Comparison of ENCODE assay signal across 8 mouse cellular contexts in the genomic region with DNA sequence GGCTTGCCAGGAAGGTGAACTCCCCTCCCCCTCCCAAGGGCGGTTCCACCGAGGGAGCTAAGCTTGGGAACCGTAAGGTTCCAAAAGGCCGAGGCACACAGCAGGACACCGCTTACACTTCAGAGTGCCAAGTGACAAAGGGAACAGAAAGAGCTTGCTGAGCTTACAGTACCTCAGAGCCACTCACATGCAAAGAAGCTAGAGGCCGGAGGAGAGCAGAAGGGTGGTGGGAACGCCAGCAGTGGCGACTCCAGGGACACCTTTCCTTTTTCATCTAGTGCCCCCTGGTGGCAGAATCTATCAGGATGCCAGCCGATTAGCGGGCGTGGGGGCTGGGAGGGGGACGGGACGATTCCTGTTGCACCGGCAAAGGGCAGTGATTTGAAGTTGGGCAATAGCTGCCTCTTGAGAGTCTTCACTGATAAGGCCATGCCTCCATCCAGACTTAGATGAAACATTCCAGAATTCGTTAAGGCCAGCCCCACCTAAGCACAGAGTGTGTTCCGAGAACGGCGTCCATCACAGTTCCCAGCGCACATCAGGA. TPM values are rescaled to one million over a fixed set of nuclear protein-coding genes. Genes with fewer than 3 reads are reported as not detected.
A peak's percentile ranks its signal among the peaks of the same experiment; 100 is the strongest.
DNase-seq lines count a peak whose midpoint lies in the region; ATAC-seq and TF ChIP-seq lines count a peak whose summit lies in the region.

No protein-coding gene starts in this region.

- peak; percentile 68 for ATAC-seq in granulocyte monocyte progenitor cell, adult 5-6 weeks (replicated peaks; ENCODE audit: poor library complexity, severe bottlenecking)
- peak; percentile 58 for ATAC-seq in intestine, postnatal 0 days
- peak; percentile 40 for ATAC-seq in liver, embryonic 11.5 days (replicated peaks; ENCODE audit: low FRiP score)
- ATAC-seq in midbrain, postnatal 0 days (ENCODE audit: low FRiP score), result peak; percentile 66

- H3K36me3 ChIP-seq in intestine, postnatal 0 days (ENCODE audit: control insufficient read depth, insufficient read depth), result no peaks in the 10 kb centered on the region
- H3K36me3 ChIP-seq in liver, embryonic 11.5 days (ENCODE audit: control insufficient read depth, insufficient read depth, low read length), result no peaks in the 10 kb centered on the region
- H3K36me3 ChIP-seq in midbrain, postnatal 0 days (ENCODE audit: insufficient read depth, low read length), result no peaks in the 10 kb centered on the region

- H3K27me3 ChIP-seq in intestine, postnatal 0 days (replicated peaks; ENCODE audit: control insufficient read depth, insufficient read depth, low read length), result peaks cover 26% of the 10 kb centered on the region; the same call in 1 of the 2 replicates
- H3K27me3 ChIP-seq in liver, embryonic 11.5 days (replicated peaks; ENCODE audit: control insufficient read depth, insufficient read depth, low read length), result peaks cover 46% of the 10 kb centered on the region
- no peaks in the 10 kb centered on the region for H3K27me3 ChIP-seq in midbrain, postnatal 0 days (ENCODE audit: insufficient read depth, low read length)

- 0 out of 2 replicates have a peak, but pooled peaks cover 6% of the 10 kb centered on the region for H3K4me1 ChIP-seq in intestine, postnatal 0 days (replicated peaks; ENCODE audit: control insufficient read depth, insufficient read depth, low read length)
- peaks cover 6% of the 10 kb centered on the region for H3K4me1 ChIP-seq in liver, embryonic 11.5 days (replicated peaks; ENCODE audit: control insufficient read depth, insufficient read depth, low read length)
- H3K4me1 ChIP-seq in midbrain, postnatal 0 days (ENCODE audit: insufficient read depth, low read length), result peaks cover 23% of the 10 kb centered on the region

- H3K4me2 ChIP-seq in intestine, postnatal 0 days (replicated peaks; ENCODE audit: low read depth), result peak overlapping the region; percentile 61
- peak overlapping the region; percentile 62 for H3K4me2 ChIP-seq in liver, embryonic 11.5 days
- H3K4me2 ChIP-seq in midbrain, postnatal 0 days (ENCODE audit: low read depth, low read length, poor library complexity, severe bottlenecking), result peak overlapping the region; percentile 54

- H3K9me3 ChIP-seq in intestine, postnatal 0 days (ENCODE audit: control insufficient read depth), result no peaks in the 10 kb centered on the region
- no peaks in the 10 kb centered on the region; the same call in 1 of the 2 replicates for H3K9me3 ChIP-seq in liver, embryonic 11.5 days (ENCODE audit: control insufficient read depth, low read length)
- no peaks in the 10 kb centered on the region for H3K9me3 ChIP-seq in midbrain, postnatal 0 days (ENCODE audit: low read length)

- H3K27ac ChIP-seq in intestine, postnatal 0 days (ENCODE audit: low read depth, low read length), result no peak overlapping the region
- no peak overlapping the region for H3K27ac ChIP-seq in liver, embryonic 11.5 days (ENCODE audit: low read depth, low read length)
- H3K27ac ChIP-seq in midbrain, postnatal 0 days (ENCODE audit: low read depth, low read length), result peak overlapping the region; percentile 59

- peak; percentile 62 to 64 for DNase-seq in urinary bladder, adult 18-20 months (ENCODE audit: low spot score in 2 of 2)
- no peak for DNase-seq in urinary bladder, adult 2 months (ENCODE audit: low spot score)
- peak; percentile 57 to 76 for DNase-seq in cerebellum, postnatal 4 days (ENCODE audit: low spot score in 2 of 2)
- peak; percentile 70 for DNase-seq in liver, embryonic 11.5 days (ENCODE audit: low spot score)
- DNase-seq in midbrain, postnatal 0 days (ENCODE audit: low spot score), result peak; percentile 87
- DNase-seq in thymus, postnatal 14 days, result peak; percentile 58

- TF ChIP-seq CTCF in intestine, postnatal 0 days (IDR thresholded peaks at IDR 0.05; ENCODE audit: low read depth), result peak; percentile 83
- TF ChIP-seq CTCF in midbrain, postnatal 0 days (IDR thresholded peaks at IDR 0.05), result peak; percentile 82

- no peak overlapping the region for H3K9ac ChIP-seq in intestine, postnatal 0 days (ENCODE audit: low read depth, low read length)
- no peak overlapping the region for H3K9ac ChIP-seq in liver, embryonic 11.5 days (ENCODE audit: low read depth, low read length)
- 0 out of 2 replicates have a peak overlapping the region, but pooled peaks have one; percentile 5 for H3K9ac ChIP-seq in midbrain, postnatal 0 days (replicated peaks; ENCODE audit: low read length, poor library complexity, severe bottlenecking)

- peak overlapping the region; percentile 10 for H3K4me3 ChIP-seq in intestine, postnatal 0 days (ENCODE audit: low read depth, low read length)
- H3K4me3 ChIP-seq in liver, embryonic 11.5 days (ENCODE audit: low read depth, low read length), result peak overlapping the region; percentile 31
- H3K4me3 ChIP-seq in midbrain, postnatal 0 days (ENCODE audit: low read depth, low read length), result peak overlapping the region; percentile 31

- 7% methylated on average over 19 of the region's 19 CpGs for WGBS in intestine, postnatal 0 days
- WGBS in liver, embryonic 11.5 days, result 5% methylated on average over 19 of the region's 19 CpGs
- WGBS in midbrain, postnatal 0 days, result 3% methylated on average over 19 of the region's 19 CpGs

RNA-seq across cellular contexts. Expression of gene Rgma, which starts 24.3 kb away (rescaled TPM):
- 7.2 and 18.5 TPM in 2 replicates for polyA plus RNA-seq in urinary bladder, adult 2 months (2012; rRNA removed)
- not detected in 2 replicates for total RNA-seq in granulocyte monocyte progenitor cell, adult 5-6 weeks (2014; fragmentation: Nextera tagmentation)
- not detected in 2 replicates for total RNA-seq in granulocyte monocyte progenitor cell, adult 5-6 weeks (2017)
- polyA plus RNA-seq in intestine, postnatal 0 days (2015; fragmentation: Nextera tagmentation; extraction: Ambion mirVana), result 4.9 and 6.0 TPM in 2 replicates
- polyA plus RNA-seq in liver, embryonic 11.5 days (2014; fragmentation: Nextera tagmentation; extraction: Ambion mirVana), result 2.8 and 3.0 TPM in 2 replicates
- 129 and 160 TPM in 2 replicates for total RNA-seq in midbrain, postnatal 0 days (2014; rRNA removed)
- 42.7 and 42.9 TPM in 2 replicates for polyA plus RNA-seq in midbrain, postnatal 0 days (2015; fragmentation: Nextera tagmentation; extraction: Ambion mirVana)
